Mouse (Mus musculus): ENCODE results near the gene Them7. TPM values are rescaled to one million over a fixed set of nuclear protein-coding genes. Genes with fewer than 3 reads are reported as not detected.

Gene Them7
- polyA plus RNA-seq, 1 experiment: 0.51 TPM

DNA sequence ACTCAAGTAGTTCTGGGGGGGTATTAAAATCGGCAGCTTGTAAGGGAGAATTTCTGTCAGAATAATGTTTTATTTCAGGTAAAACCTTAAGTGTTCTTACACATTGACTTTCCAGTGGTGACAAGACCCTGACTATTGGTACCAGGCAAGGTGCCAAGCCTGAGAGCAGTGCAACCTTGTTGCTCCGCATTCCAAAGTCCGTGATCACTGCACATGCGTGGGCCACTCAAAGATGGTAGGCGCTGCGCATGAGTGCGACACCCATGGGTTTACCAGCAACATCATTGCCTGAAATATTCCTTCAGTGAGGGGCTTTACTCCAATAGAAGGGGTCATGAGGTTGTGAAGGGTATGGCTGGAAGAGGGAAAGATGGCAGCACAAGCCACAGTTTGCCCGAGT, 77.0 kb downstream of the Them7 start:
- WGBS: 91% methylated on average over 8 of the region's 8 CpGs
- DNase-seq (ENCODE audit: low read depth, low spot score): no peak

DNA sequence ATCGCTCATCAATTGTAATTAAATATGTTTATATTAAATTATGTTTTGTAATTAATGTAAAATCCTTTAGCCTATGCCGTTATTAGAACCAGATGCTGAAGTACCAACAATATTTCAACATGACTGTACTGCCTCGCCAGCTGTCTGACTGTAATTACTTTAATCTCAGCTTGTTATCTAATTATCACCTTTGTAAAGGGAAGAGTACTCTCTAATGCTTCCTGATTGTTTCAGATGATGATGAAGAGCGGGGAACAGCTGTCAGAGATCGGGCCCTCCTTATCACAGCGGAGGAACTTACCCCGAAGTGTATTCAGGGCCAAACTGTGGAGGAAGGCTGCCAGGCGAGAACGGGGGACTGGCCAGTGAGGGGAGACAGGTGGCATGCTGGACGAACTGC, 77.4 kb downstream of the Them7 start:
- WGBS: 60% methylated on average over 10 of the region's 10 CpGs
- no peak for DNase-seq (ENCODE audit: low read depth, low spot score)

DNA sequence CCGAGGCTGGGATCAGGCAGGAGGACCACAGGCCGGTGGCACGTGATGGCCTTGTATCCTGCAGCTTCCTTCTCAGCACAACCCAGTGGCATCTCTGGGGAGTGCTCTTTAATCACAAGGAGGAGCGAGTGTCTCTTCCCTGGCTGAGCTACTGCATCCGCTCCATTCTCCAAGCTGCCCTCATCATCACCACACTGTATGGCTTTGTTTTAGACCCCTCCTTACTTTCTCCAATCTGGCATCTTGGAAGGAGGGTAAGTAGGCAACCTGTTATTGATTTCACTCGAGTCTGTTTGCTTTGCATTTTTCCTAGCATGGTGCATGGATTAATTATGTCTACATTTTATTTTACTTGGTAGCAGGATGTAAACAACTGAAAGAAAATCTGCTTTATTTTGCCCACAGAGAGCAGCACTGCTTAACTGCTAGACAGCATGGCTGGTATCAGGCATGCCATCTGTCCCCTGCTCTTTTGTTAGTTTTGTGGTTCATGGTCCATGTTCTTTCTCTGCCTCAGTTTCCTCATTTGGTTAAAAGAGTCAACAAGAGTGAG, 79.9 kb downstream of the Them7 start:
- DNase-seq (ENCODE audit: low read depth, low spot score): no peak
- WGBS: 60% methylated on average over 6 of the region's 6 CpGs

DNA sequence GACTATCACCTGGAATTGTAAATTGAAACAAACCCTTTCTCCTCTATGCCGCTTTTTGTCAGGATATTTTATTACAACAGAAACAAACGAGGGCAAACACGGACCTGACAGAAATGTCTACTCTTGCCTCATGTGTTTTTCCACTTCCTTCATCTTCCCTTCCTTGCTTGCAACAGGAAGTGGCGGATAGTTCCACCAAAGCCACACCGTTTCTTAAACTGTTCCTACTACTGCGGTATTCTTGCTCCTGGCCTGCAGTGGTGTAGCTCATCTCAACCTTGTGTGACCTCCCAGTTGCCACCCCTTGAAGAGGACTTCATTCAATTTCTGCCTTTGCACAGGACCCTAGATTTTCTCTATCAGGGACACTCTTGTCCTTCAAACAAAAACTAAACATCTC, 81.8 kb downstream of the Them7 start:
- 69% methylated on average over 6 of the region's 6 CpGs for WGBS
- no peak for DNase-seq (ENCODE audit: low read depth, low spot score)

DNA sequence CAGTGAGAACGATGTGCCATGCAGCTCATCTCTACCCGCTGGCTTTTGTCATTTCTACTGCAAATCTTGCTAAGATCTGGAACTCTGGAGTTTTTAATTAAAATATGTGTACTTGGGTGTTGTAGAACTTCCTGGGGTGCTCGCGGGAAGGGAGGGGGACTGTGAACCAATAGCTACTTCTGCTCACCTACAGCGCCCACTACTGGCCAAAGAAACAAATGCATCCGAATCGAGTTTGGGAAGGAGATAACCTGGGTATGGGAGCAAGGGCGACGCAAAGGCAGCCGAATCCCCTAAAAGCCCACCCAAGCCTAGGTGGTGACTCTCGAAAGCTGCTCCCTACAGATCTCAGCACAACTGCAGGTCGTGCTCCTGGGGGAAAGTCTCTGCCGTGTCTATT, 87.3 kb downstream of the Them7 start:
- DNase-seq (ENCODE audit: low read depth, low spot score): no peak
- WGBS: 55% methylated on average over 13 of the region's 13 CpGs

DNA sequence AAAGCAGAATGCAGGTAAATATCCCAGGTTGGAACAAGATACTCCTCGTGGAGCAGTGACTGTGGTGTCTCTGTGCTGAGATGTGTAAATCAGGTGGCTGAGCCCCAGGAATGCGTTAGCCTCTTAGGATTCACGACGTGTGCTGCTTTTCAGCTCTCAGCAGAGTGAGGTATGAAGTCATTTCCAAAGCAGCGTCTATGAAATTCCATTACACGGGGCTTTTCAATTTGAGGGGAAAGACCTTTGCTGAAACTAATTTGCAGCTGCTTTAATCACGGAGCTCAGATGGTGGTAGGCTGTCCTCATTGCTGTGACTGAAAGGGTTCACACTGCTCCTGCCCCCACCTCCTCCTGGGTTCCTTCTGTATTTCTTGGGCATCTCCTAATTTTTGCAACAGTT, 87.9 kb downstream of the Them7 start:
- no peak for DNase-seq (ENCODE audit: low read depth, low spot score)
- WGBS: 28% methylated on average over 7 of the region's 7 CpGs

DNA sequence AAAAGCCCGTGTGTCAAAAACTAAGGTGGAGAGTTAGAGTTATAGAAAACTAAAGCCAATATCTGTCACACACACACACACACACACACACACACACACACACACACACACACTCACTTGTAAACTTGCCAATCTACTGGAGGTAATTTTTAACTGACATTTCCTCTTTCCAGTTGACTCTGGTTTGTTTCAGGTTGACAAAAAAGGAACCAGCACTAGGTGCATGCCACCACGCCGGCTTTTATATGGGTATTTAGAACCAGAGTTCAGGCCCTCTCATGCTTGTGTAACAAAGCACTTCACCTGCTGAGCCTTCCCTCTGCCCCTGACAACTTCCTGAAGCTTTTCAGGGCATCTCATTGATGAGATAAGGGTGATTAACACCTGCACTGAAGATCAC, 89.0 kb downstream of the Them7 start:
- WGBS: 9% methylated on average over 3 of the region's 3 CpGs
- DNase-seq (ENCODE audit: low read depth, low spot score): no peak

DNA sequence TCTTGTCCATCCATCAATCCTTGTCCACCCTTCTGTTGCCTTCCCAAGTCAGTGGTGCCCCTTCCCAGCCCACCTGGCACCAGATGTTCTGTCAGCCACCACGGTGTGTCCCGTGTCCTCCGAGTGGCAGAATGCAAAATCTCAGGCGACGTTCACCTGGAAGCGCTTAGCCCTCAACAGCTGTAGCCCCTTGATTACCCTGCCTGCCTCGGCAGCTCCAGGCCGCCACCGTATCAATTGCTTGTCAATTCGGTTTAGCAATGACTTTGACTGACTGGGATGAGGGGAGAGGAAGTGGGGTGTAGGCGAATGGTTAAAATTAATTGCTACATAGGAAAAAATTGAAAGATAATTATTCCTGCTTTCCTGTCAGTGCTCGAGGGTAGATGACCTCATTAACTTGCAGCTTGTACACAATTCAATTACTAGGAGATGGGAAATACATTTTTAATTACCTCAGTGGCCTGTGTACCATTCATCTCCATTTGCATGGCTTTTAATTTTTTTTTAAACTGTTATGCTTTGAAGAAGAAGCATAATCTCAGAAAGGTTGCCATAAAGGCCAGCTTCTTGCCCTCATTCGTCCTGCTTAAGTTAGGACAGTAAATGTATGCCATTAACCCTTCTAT, 93.5 kb downstream of the Them7 start:
- DNase-seq (ENCODE audit: low read depth, low spot score): no peak
- WGBS: 68% methylated on average over 13 of the region's 13 CpGs

DNA sequence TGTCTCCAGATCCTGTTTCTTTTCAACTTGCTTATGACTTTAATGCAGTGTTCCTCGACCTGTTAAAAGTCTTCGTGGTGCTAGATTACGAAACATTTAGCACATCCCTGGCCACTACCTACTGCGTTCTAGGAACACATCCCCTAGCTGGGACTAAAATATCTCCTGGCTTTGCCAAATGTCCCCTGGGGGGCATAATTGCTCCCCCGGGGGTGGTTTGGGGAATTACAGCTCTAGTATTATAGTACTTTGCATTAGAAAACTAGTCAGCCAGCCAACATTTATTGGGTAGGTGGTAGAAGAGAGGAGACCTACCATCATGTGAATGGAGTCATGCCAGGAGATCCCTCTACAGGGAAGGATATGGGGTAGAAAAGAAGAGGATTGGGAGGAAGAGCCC, 101.9 kb downstream of the Them7 start:
- no peak for DNase-seq (ENCODE audit: low read depth, low spot score)
- 80% methylated on average over 5 of the region's 5 CpGs for WGBS

DNA sequence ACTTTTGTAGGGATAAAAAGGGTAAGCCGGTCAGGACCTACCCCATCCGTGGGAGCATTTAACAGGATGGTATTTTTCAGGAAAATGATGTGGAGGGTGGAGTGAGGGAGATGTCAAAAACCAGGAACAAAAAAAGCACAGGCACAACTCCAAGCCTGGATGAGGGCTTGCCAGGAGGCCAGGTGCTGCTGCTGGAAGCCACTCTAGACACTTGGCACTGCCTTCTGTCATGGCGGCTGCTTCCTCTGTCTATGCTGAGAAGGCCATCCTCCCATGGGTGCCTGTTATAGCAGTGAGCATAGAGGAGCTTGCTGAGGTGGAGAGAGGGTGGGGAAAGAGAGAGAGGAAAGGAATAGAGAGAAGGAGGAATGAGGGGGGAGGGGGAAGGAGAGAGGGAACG, 105.9 kb downstream of the Them7 start:
- 83% methylated on average over 4 of the region's 4 CpGs for WGBS
- no peak for DNase-seq (ENCODE audit: low read depth, low spot score)

DNA sequence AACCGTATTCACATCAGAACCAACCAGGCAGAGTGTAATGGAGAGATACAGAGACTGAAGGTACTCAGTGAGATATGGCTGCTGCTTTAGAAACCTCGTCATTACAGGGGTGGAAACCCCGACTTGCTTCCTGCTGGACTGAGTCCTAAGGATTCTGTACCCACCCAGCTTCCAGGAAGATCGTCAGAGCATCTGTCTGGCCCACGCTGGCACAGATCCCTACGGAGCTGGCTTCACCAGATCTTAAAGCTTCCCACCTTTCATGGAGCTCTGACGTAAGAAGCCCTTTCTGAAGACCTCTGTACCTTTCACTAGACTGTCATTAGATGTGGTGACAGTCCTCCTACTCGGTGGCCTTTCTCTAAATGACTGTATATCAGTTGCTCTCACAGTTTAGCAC, 109.0 kb downstream of the Them7 start:
- 52% methylated on average over 8 of the region's 8 CpGs for WGBS
- no peak for DNase-seq (ENCODE audit: low read depth, low spot score)

DNA sequence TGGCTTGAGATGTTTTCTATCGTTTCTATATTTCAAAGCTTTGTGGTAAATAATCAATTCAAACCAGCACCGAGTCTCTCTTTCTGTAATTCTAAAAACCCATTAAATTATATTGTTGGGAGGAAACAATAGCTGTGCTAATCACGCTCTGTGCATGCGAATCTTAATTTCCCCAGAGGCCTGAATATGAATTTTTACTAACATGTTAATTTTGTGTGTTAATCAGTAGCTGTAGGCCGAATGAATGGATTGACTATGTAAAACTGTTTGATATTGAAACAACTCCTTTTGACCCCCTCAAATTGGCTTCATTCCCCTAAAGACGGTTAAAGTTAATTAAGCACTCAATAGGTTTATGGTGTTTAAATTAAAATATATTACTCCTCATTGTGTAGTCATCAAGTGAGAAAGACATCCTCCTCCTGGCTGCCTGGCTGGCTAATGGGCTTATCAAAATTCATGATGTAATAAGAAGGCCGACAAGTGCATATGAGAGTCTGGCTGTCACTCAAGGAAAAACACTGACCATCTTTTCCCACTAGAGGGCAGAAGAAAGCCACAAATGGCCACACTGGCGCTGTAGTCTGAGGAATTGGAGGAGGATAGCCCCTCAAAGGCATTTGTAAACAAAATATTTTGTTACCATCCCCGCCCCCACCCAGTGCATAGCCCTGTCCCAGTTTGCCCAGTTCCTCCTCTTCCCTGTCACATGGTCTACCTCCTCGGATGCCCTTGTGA, 110.0 kb downstream of the Them7 start:
- peak; percentile 3 for DNase-seq (ENCODE audit: low read depth, low spot score)
- 46% methylated on average over 10 of the region's 10 CpGs for WGBS

DNA sequence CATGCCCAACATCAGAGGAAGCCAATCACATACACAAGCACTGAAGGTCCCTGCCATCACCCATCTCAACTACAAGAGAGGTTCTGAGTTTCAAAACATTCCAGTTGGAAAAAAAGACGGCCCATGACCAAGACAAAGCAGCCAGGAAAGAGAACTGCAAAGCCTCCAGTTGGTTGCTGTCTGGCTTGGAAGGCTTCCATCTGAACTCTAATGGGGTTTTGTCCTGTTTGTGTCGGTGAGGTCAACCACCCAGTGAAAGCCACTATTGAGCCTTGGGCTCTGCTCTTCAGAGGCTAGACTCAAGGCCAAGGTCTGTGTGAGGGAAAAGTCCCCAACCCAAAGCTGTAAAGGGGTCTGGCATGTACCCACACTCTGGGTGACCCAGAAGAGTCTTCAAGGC, 111.5 kb downstream of the Them7 start:
- no peak for DNase-seq (ENCODE audit: low read depth, low spot score)
- 58% methylated on average over 2 of the region's 2 CpGs for WGBS

DNA sequence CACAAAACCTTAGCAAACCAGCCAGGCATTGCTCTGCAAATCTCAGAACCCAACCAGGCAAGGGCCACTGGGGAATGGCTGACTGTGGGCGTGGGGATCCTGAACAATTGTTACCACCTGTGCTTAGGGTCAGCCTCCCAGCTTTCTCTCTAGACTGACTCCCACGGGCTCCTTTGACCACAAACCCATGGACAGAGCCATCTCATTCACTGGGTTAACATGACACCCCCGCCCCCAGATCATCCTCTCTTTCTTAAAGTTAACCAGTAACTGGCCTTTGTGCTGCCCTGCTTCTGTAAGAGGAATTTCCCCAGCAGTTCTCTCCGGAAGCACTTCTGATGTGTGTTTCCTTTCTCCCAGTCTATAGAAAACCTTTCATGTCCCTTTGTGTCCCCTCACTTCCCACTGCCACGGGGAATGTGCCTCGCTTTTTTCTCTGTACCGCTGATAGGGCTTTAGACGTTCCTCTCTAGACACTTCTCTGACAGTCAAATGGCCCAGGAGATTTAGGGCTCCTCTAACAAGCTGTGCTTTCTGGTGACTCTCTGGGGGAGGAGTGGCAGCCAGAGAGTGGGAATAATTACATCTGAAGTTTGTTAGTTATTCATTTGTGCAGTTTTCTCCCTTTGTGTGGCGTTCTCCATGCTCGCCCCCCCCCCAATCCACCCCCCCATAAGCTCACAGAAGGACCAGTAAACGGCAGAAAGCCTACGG, 112.4 kb downstream of the Them7 start:
- WGBS: 23% methylated on average over 12 of the region's 12 CpGs
- DNase-seq (ENCODE audit: low read depth, low spot score): no peak

DNA sequence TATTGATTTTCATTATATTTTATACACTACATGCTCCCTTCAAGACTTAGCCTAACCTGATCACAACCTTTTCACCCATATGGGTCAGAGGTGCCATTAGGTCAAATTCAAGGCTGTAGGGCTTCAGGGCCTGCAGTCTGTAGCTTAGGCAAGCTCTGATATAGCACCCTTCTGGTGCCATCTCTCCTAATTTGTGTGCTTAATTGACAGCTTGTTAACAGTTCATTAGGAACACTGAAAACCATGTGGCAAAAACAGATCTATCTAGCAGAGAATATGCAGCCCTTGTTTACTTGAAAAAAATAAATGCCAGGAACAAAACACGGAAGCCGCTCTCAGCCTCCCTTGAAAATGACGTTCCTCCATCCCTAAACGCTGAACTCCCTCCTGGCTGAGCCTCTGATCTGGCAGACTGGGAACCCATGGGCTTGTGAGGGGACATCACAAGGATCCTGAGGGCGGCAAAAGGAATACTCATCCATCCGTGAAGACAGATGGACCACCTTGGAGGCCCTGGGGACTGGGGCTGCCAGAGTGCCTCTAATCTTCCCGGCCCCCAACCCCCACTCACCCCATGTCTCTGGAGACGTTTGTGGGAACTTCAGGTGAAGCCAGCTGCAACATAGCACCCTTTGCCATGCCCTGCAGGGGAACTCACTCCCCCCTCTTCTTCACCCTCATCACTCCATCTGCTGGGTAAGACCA, 113.2 kb downstream of the Them7 start:
- WGBS: 51% methylated on average over 8 of the region's 8 CpGs
- DNase-seq (ENCODE audit: low read depth, low spot score): no peak

DNA sequence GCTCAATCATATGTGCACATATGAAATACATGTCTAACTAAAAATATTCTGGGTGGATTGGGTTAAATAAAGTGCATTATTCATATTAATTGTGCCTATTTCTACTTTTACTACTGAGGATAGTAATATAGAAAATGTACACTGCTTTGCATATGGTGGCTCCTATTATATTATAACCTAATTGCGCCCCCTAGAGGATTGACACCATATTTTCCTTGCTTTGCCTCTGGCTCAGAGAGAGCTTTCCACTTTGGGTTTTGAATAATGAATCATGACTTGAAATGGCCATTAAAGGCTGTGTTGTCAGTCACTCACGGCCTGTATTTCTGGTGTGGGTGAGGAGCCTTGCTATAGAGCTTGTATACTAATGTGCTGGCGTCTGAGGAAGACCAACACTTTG, 115.9 kb downstream of the Them7 start:
- 67% methylated on average over 3 of the region's 3 CpGs for WGBS
- DNase-seq (ENCODE audit: low read depth, low spot score): no peak

DNA sequence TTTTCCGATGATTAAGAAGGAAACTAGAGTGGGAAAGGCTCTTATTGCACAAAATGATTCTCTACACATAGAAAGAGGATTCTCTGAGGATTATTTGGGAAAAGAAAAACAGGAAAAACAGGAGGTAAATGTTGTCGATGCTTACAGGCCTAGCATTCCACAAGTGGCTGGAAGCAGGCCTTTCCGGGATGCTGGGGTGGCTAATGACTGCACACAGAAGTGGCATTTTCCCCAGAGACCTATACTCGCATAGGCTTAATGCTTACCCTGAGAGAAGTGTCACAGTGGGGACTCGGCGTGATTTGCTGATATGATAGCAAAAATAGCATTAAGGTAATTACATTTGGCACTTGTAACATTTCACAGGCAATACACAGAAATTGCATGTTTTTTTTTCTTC, 124.8 kb downstream of the Them7 start:
- WGBS: 78% methylated on average over 6 of the region's 6 CpGs
- no peak for DNase-seq (ENCODE audit: low read depth, low spot score)

DNA sequence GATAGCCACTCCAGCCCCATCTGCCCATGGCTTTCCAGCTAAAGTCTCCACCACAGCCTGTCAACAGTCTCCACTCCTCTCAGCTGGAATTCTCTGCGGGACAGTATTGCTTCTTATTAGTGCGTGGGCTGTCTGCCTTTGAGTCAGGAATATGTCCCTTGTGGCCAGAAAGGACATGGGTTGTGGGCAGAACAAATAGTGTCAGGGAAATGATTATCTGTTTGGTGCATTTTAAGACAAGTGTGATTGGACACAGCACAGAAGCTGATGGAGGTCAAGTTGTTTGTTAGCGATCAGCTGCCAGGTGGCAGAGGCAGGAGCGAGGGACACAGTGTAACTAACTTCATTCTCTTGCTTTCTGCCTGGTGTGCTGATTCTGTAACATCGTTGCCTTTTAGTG, 132.7 kb downstream of the Them7 start:
- no peak for DNase-seq (ENCODE audit: low read depth, low spot score)
- 70% methylated on average over 5 of the region's 5 CpGs for WGBS

DNA sequence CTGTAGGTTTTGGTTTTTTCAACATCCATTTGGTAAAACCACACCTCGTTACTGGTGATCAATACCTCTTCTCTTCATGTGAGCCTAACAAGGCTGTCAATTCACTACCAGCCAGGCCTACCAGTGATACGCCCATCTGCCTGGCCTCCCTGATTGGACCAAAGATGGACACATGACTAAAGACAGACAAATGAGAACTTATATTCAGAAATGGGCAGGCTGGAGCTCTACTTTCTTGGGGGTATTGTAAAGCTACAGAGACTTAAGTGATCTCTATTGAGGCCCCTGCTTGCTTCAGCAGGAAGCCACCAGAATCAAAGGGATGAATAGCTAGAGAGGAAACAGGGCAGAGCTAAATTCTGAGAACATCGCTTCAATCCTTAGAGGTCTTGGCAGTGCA, 133.9 kb downstream of the Them7 start:
- WGBS: 88% methylated on average over 3 of the region's 3 CpGs
- DNase-seq (ENCODE audit: low read depth, low spot score): no peak

DNA sequence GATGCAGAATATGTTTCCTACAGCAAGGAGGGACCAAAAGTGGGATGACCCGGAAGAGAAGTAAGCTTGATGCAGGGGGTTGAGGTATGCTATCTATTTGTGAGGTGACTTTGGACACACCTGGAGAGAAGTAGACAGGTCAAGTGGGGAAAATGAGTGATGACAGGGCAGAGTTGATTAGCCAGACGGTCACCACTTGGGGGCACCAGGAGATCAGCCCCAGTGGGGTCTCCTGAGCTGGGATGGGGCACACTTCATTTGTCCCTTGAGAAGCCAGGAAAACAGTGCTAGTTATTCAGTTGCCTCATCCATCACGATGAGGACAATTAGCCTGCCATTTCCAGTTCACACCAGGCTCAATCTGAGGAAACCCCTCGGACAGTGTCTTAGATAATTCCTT, 143.5 kb downstream of the Them7 start:
- WGBS: 46% methylated on average over 4 of the region's 4 CpGs
- DNase-seq (ENCODE audit: low read depth, low spot score): no peak
